Mouse (Mus musculus) embryo, embryonic 10 days (tissue): ENCODE data around the gene Npas3.
A peak's percentile ranks its signal among the peaks of the same experiment; 100 is the strongest.

ENCODE experiments used
- DNase-seq: peaks from one replicate; pipeline ENCODE4 v3.0.0-alpha.2; 2015; ENCODE audit warnings: low spot score

Npas3 gene

GRCm38 (mm10) chr12:53864436-53865136, 616.1 kb downstream of the Npas3 start:
- no peak for DNase-seq

GRCm38 (mm10) chr12:53865691-53866090, 617.2 kb downstream of the Npas3 start:
- no peak for DNase-seq

- DNase-seq: no peak
Observed at GRCm38 (mm10) chr12:53869981-53870380, 621.5 kb downstream of the Npas3 start.

GRCm38 (mm10) chr12:53875226-53875625, 626.7 kb downstream of the Npas3 start:
- peak; percentile 57 for DNase-seq

GRCm38 (mm10) chr12:53876693-53877092, 628.2 kb downstream of the Npas3 start:
- DNase-seq: no peak

- no peak for DNase-seq
Observed at GRCm38 (mm10) chr12:53881684-53882083, 633.2 kb downstream of the Npas3 start.

GRCm38 (mm10) chr12:53882863-53883262, 634.4 kb downstream of the Npas3 start:
- no peak for DNase-seq

GRCm38 (mm10) chr12:53888624-53889023, 640.1 kb downstream of the Npas3 start:
- DNase-seq: no peak

- no peak for DNase-seq
Observed at GRCm38 (mm10) chr12:53895909-53896308, 647.4 kb downstream of the Npas3 start.

- no peak for DNase-seq
Observed at GRCm38 (mm10) chr12:53908761-53909160, 660.3 kb downstream of the Npas3 start.

- no peak for DNase-seq
Observed at GRCm38 (mm10) chr12:53910192-53910591, 661.7 kb downstream of the Npas3 start.

- no peak for DNase-seq
Observed at GRCm38 (mm10) chr12:53922153-53922552, 673.7 kb downstream of the Npas3 start.

- no peak for DNase-seq
Observed at GRCm38 (mm10) chr12:53948826-53949225, 700.3 kb downstream of the Npas3 start.

- no peak for DNase-seq
Observed at GRCm38 (mm10) chr12:53962004-53962403, 713.5 kb downstream of the Npas3 start.

GRCm38 (mm10) chr12:53963534-53963933, 715.1 kb downstream of the Npas3 start:
- DNase-seq: no peak

GRCm38 (mm10) chr12:53969378-53970174, 721.1 kb downstream of the Npas3 start:
- no peak for DNase-seq

GRCm38 (mm10) chr12:53970721-53971120, 722.2 kb downstream of the Npas3 start:
- DNase-seq: no peak

GRCm38 (mm10) chr12:53973414-53973813, 724.9 kb downstream of the Npas3 start:
- DNase-seq: no peak

- DNase-seq: no peak
Observed at GRCm38 (mm10) chr12:53981575-53982507, 733.4 kb downstream of the Npas3 start.

GRCm38 (mm10) chr12:53983946-53984345, 735.5 kb downstream of the Npas3 start:
- DNase-seq: no peak

GRCm38 (mm10) chr12:53985851-53986842, 737.7 kb downstream of the Npas3 start:
- DNase-seq: no peak
